Mouse (Mus musculus): ENCODE results near the gene Zcrb1.
"Not testable (repeated sequence)": the region's sequence is repeated elsewhere in the genome, so short reads cannot be mapped to it uniquely, and the experiment has no call there.

Zcrb1 gene

DNA sequence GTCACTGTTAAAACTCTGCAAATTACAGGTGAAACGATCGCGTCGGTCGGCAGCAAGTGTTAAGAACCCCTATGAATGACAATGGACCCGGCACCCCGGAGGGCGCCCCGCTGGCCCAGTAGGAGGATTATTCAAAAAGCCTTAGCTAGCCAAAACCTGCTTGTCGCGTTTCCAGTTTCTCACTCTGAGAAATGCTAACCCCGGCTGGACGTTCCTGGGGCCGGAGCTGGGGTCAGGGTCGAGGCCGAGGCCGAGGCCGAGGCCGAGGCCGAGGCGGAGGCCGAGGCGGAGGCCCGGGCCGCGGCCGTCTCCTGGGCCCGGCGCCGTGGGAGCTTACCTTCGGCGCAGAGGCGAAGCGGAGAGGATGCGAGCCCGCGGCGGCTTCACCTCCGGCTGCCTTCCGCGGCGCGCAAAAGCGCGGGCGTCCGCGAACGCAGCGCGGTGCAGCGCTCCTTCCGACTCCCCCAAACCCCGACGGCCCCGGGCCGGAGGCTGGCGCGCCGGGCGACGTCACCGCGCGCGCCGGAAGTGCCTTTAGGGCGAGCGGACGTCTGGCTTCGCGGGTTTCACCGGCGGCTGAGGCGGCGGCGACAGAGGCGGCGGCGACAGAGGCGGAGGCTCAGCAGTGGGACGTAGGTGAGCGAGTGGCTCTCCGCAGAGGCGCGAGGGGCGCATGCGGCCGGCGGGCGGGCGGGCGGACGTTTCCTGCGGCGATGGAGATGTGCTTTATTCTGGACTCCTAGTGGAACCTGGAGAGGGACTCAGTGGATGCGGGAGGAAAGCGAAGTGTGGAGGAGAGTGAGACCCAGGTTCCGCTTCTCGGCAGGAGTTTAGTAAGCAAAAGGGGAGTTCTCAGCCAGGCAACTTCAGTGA is at the start of gene Zcrb1, which contains the start of gene Pphln1:
Gene Zcrb1 (minus strand): TSS at position 509 of the 873 bp plus-strand sequence.
Gene Pphln1 (plus strand): TSS at position 525 of the 873 bp plus-strand sequence.
- DNase-seq (ENCODE audit: low read depth, low spot score), result peak; percentile 82

DNA sequence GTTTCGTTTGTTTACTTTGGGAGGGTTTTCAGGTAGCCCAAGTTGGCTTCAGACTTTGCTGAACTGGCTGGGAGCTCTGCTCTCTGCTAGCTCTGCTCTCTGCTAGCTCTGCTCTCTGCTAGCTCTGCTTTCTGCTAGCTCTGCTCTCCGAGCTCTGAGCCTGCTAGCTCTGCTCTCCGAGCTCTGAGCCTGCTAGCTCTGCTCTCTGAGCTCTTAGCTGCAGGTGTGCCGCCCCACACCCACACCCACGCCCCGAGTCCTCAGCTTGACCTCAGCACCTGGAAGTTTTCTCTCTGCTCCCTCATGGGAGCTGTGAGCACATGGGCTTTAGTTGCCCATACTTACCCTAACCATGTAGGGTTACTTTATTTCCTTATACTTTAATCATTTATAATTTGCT is 45.5 kb upstream of the Zcrb1 start:
- DNase-seq (ENCODE audit: low read depth, low spot score), result no peak

DNA sequence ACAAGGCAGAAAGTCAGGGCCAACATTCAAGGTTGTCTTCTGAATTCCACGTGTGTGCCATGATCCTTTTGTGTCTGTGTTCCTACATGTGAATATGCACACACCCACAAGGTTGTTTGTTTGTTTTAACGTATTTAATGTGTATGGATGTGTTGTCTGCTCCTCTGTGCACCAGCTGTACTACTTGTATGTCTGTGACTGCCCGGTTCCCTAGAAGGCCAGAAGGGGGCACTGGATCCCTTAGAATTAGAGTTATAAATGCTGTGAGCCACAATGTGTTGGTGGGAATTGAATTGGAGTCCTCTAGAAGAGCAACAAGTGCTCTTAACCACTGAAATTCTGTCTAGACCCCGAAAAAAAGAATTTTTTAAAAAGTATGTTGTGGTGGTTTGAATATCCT is 44.1 kb upstream of the Zcrb1 start:
- DNase-seq (ENCODE audit: low read depth, low spot score), result no peak

DNA sequence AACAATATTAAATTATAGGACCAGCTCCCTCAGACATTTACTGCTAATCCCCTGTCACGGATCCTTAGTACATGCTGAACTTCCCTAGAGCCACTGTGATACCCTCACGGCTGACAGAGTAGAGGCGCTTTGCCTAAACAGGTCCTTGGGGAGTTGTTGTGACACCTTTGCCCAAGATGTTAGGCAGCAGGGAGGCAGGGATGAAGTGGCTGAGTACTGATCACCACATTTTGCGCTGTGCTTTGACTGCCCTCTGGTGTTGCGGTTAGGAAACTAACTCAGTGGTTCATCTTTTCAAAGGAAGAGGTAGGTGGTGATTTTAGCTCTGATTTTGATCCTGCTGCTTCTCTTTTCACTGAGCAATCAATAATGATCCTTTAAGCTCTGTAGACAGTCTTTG is 40.5 kb upstream of the Zcrb1 start:
- DNase-seq (ENCODE audit: low read depth, low spot score), result peak; percentile 31

DNA sequence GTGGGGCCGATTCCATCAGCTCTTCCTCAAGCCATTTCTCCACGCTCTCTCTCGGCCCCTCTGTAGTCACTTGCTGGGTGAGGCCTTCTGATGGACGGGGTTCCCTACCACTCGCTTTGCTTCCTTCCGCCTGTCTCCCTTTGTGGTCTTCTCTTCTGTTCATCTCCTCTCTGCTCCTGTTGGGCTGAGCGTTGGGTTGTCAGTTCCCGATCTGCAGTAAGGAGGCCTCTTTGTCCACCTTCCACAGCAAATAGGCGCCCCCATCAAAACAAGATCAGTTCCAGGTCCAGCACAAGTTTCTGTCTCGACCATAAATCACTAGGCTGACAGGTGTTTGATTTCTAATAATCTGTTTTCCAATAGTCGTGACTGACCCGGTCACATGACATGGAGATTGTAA is 37.9 kb upstream of the Zcrb1 start:
- DNase-seq (ENCODE audit: low read depth, low spot score), result no peak

DNA sequence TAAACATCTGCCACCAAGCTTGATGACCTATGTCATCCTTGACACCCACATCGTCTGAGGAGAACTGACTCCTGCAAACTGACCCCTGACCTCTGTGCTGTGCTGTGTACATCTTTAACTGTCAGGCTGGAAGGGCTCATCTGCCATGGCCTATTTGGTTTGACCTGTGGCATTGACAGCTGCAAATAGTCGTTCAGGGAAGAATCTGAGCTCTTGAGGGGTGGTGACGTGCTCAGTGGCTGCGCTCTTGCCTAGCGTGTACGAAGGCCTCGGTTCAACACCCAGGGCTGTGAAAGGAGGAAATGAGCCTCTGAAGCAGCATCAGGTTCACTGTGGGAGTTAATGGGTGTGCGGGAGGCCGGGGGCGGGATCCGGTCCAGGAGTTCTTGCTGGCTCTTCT is 35.7 kb upstream of the Zcrb1 start:
- DNase-seq (ENCODE audit: low read depth, low spot score), result peak; percentile 22

DNA sequence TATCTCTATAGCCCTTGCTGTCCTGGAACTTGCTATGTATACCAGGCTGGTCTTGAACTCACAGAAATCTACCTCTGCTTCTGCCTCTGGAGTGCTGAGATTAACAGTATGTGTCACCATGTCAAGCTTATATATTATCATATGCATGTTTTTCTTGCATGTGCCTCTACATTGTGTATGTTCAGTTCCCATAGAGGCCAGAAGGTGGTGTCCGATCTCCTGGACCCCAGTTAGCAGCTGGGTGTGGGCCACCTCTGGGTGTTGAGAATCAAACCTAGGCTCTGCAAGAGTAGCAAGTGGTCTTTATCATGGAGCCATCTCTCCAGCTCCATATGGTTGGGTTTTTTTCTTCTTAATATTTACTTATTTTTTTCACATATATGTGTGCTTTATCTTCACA is 24.4 kb upstream of the Zcrb1 start:
- DNase-seq (ENCODE audit: low read depth, low spot score), result no peak

DNA sequence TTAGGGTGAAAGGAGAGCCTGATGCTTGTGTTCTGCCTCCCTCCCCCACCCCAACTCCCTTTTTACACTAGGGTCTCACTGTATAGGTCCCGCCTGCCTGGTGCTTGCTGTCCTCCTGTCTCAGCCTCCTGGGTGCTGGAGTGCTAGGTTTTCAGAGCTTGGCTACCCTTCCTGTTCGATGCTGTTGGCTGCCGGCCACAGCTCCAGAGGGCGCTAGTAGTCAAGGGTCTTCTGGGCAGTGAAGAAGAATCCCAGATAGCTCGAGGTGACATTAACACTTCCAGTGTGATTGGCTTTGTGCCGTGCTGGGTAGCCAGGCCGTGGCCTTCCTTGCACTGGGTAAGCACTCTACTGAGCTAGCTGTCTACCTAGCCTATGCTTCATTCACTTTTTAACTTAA is 22.5 kb upstream of the Zcrb1 start:
- no peak for DNase-seq (ENCODE audit: low read depth, low spot score)

DNA sequence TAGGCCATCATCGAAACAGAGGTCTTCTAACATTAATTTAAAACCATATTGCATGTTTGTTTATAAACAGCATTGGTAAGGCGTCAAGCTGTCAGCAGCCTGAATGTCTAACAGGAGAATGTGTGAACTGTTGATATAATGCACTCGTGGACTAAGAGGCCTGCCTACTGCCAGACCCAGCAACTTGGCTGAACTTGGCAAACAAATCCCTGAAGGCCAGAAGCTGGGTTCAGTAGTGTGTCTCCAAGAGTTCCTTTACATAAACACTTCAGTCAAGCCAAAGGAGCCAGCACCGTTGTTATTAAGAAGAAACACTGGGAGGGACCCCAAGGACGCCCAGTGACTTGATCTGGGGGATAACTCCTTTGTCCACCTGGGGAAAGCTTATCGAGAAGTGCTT is 18.2 kb upstream of the Zcrb1 start:
- DNase-seq (ENCODE audit: low read depth, low spot score), result no peak

DNA sequence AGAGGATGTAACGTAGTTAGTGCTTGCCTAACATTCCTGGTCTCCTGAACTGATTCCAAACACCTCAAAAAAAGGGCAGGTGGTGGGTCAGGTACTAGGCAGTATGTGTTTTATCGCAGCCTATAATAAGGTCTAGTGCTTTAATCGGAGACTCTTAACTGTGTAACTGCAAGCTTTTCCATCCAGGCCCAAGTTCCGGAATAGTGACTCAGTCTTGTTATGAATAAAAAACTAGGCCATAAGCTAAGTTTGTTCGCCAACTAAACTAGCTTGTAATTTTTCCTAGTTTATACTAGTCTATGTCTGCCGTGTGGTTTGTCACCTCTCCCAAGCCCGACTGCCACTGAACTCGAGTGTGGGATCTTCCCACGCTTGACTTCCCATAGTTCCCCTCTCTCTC is 16.3 kb upstream of the Zcrb1 start:
- DNase-seq (ENCODE audit: low read depth, low spot score), result no peak

DNA sequence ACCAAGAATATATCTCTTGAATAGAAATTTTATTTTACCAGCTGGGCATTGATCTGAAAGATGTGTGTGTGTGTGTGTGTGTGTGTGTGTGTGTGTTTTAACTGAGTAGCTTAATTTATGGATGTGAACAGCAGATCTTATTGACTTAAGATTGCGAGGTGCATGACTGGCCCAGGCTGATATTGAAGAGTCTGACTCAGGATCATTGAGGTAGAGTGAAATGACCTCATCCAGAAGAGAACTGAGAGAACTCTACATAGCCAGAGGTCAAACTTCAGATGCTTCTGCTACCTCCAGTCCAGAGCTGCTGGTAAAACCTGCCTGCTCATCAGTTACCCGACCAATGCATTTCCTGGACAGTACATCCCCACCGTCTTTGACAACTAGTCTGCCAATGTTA is 14.3 kb upstream of the Zcrb1 start:
- DNase-seq (ENCODE audit: low read depth, low spot score), result no peak

DNA sequence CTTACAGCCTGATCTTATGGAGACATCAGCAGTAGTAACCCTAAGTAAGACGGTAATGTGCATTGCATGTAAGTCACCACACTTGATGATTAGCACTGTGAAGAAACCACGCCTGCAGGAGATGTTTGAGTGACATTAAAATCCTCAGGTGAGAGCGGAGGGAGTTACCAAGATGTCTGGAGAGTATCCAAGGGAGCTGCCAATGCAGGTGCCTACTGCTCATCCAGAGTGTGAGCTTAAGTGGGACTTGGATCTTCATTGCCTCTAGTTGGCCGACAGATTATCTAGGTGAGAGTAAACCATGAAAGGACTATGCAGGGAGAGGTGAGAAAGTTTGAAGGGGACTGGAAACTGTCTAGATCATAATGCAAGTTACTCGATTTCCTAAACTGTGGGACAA is 8.4 kb upstream of the Zcrb1 start:
- no peak for DNase-seq (ENCODE audit: low read depth, low spot score)

DNA sequence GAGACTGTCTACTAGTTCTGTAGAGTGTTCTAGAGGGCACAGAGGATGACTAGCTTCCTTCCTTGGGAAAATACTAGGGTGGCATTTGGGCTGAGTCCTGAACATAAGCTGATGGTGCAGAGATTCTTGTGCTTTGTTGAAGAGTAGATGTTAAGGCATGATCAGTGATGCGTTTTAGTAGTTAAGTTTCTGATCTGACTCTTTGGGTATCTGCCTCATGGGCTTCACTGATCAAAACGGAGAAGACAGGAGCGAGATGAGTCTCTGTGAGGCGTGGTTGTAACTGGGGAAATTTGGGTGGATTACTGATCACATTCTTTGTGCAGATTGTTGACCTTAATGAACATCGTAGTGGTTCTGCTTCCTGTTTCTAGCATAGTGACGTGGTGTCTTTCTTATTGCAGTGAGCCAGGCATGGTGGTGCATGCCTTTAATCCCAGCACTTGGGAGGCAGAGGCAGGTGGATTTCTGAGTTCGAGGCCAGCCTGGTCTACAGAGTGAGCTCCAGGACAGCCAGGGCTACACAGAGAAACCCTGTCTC is 7.4 kb upstream of the Zcrb1 start:
- no peak for DNase-seq (ENCODE audit: low read depth, low spot score)

DNA sequence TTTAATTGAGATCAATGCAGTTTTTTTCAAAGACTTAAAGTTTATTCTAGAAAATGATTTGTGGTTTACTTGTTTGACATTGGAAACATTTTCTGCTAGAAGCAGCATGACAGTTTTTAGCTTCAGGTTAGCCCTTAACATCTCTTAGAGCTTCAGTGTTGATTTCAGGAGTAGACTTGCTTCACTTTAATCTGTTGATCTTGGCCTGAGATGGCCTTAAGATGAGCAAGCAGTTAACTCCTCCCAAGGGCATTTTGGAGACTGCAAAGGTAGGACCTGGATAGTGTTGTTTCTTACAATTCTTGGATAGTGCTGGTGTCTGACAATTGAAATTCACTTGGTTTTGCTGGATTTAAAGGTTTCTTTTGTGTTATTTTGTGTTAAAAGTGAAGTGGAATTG is 6.7 kb upstream of the Zcrb1 start:
- DNase-seq (ENCODE audit: low read depth, low spot score), result no peak

DNA sequence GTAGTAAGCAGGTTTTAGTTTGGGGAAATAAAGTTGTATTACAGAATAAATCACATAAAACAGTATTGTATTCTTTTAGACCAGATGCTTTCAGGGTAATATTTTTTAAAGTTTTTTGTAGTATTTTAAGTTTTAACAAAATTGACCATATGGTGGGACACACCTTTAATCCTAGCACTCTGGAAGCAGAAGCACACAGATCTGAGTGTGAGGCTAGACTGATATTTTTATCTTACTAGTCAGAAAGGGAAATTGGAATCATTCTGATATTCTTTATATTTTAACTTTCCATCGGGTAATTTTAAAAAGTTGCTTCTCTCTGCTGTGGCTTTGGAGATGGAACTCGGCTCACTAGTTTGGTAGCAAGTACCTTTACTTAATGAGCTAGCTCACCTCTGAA is 4.6 kb upstream of the Zcrb1 start:
- DNase-seq (ENCODE audit: low read depth, low spot score), result no peak

DNA sequence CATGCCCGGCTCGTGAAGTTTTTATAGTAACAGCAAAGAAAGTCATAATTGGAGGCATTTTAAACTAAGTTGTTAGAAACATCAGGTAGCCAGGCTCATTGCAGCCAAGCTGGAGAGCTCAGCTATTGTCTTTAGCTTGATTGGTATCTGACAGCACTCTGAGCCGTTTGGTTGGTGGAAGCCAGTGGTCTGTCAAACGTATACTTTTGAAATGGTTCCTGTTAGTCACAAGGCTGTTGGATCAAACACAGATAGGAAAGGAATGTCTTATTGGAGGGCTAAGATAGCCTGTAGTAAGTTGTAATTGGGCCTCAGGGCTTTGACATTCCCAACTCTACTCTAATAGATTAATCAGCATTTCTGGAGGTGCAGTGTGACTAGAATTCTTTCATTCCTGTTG is 3.3 kb upstream of the Zcrb1 start:
- DNase-seq (ENCODE audit: low read depth, low spot score), result no peak

DNA sequence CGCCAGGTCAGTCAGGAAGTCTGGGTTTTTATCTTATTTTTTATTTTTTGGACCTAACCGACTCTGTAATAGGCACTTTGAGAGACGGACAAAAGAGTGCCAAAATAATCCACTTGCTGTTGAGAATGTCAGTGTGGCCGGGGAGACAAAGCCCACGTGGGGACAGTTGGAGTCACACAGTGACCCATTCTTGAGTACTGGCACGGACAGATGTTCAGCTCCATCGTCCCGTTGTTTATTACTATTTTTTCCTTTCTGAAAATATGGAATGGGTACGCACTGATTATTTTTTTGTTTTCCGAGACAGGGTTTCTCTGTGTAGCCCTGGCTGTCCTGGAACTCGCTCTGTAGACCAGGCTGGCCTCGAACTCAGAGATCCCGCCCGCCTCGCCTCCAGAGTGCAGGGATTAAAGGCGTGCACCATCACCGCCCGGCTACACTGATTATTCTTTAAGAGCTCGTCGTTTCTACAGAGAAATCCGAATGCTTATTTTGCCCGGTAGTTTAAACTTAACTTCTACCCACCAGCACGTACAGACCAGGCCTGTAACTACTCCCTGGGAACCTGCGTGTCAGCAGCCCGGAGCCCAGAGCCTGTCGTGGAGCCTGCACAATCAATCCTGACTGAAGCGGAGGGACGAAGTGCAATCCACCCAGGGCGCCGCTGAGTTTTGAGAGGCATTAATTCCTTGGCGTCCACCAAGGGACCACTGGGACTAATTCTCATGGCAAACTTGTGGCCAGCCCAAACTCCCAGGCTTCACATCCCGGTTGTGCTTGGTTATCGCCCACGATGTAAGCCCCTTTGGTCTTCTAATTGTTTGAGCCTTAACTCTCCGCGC is 786 bp upstream of the Zcrb1 start:
- no peak for DNase-seq (ENCODE audit: low read depth, low spot score)

DNA sequence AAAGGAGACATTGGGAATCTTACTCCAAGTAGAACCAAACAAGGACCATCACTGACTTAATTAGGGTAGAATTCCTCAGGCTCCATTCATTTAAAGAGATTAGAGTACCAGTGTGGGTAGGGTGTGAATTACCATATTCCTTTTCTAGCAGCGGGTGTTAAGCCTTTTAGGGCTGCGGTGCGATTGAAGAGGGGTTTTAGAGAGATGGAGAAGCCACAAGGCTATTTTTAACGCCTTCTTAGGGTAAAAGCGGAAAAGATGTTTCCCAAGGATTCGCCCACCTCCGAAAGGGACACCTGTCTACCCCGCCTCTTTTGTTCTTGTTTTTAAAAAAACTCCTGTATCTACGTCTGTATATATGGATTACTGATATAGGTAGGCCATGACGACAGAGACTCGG is 865 bp downstream of the Zcrb1 start:
- DNase-seq (ENCODE audit: low read depth, low spot score), result no peak

DNA sequence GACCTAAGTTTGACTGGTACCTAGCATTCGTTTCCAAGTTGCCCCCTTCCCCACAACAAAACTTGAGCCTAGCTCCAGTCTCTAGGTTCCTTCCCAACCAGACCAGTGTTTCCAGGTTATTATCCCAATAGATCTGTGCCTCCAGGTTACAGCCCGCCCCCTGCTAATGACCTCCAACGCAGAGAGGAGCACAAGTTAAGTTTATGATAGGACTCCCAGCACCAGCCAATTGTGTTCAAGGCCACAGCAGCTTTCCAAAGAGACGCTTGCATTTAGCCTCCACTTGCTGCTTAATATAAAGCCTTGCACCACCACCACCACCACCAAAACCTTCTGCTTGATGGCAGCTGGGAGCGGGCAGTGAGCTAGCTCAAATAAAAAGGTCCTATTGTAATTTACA is 16.8 kb downstream of the Zcrb1 start:
- DNase-seq (ENCODE audit: low read depth, low spot score), result no peak

DNA sequence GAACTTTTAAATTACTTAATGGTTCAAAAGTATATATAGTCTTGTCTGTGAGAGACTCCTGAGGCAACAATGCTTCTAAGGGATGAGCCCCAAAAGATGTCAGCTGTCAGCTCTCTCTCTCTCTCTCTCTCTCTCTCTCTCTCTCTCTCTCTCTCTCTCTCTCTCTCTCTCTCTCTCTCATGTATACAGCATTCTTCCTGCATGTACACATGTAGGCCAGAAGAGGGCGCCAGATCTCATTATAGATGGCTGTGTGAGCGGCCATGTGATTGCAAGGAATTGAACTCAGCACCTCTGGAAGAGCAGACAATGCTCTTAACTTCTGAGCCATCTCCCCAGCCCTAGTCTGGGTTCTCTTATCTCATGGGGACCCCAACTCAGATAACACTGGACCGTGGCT is 19.0 kb downstream of the Zcrb1 start:
- DNase-seq (ENCODE audit: low read depth, low spot score), result no peak

DNA sequence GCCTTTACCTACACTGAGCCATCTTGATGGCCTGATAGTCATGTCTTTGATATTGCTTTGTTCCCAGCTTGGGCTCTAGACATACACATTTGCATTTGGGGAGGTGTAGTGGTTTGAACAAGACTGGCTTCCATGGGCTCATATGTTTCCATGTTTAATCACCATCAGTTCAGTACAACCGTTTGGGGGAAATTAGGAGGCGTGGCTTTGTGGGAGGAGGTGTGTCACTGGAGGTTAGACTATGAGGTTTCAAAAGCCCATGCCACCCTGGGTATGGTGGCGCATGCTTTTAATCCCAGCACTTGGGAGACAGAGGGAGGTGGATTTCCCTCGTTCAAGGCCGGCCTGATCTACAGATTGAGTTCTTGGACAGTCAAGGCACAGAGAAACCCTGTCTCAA is 22.4 kb downstream of the Zcrb1 start:
- DNase-seq (ENCODE audit: low read depth, low spot score), result no peak

DNA sequence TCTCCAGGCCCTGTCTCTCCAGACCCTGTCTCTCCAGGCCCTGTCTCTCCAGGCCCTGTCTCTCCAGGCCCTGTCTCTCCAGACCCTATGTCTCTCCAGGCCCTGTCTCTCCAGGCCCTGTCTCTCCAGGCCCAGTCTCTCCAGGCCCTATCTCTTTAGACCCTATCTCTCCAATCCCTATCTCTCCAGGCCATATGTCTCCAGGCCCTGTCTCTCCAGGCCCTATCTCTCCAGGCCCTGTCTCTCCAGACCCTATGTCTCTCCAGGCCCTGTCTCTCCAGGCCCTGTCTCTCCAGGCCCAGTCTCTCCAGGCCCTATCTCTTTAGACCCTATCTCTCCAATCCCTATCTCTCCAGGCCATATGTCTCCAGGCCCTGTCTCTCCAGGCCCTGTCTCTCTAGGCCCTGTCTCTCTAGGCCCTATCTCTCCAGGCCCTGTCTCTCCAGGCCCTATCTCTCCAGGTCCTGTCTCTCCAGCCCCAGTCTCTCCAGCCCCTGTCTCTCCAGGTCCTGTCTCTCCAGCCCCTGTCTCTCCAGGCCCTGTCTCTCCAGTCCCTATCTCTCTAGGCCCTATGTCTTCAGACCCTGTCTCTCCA is 25.5 kb downstream of the Zcrb1 start:
- not testable (repeated sequence) for DNase-seq (ENCODE audit: low read depth, low spot score)
